Mouse (Mus musculus) forebrain, embryonic 13.5 days (tissue): ENCODE measurements around the gene Ugt2a3. TPM values are rescaled to one million over a fixed set of nuclear protein-coding genes. Genes with fewer than 3 reads are reported as not detected.
"Not testable (repeated sequence)": the region's sequence is repeated elsewhere in the genome, so short reads cannot be mapped to it uniquely, and the experiment has no call there.

Experiments
- ATAC-seq: fragments of 200-750 bp; cut with Nextera tagmentation; 2 replicates; pipeline ENCODE4 v1.8.0; 2017
- H3K27ac ChIP-seq: fragments of 300-500 bp; sonication (generic); 2 replicates; pipeline ENCODE4 v1.5.1; 2015; ENCODE audit warnings: inconsistent platforms, mild to moderate bottlenecking, moderate library complexity
- H3K27me3 ChIP-seq: fragments of 300-500 bp; sonication (generic); 2 replicates; pipeline ENCODE4 v1.6.1; 2015; ENCODE audit warnings: mild to moderate bottlenecking, inconsistent platforms
- H3K36me3 ChIP-seq: fragments of 300-500 bp; sonication (generic); 2 replicates; pipeline ENCODE4 v1.6.1; 2015; ENCODE audit warnings: mild to moderate bottlenecking, inconsistent platforms; ENCODE audit not compliant: poor library complexity, severe bottlenecking
- H3K4me1 ChIP-seq: fragments of 300-500 bp; sonication (generic); 2 replicates; pipeline ENCODE4 v1.6.1; 2015; ENCODE audit warnings: inconsistent platforms
- H3K4me2 ChIP-seq: fragments of 300-500 bp; sonication (generic); 2 replicates; pipeline ENCODE4 v1.6.1; 2015; ENCODE audit warnings: inconsistent platforms, mild to moderate bottlenecking, moderate library complexity
- H3K4me3 ChIP-seq: fragments of 300-500 bp; sonication (generic); 2 replicates; pipeline ENCODE4 v1.5.1; 2015; ENCODE audit warnings: mild to moderate bottlenecking, inconsistent platforms
- H3K9ac ChIP-seq: fragments of 300-500 bp; sonication (generic); 2 replicates; pipeline ENCODE4 v1.6.1; 2015; ENCODE audit warnings: mild to moderate bottlenecking, inconsistent platforms
- H3K9me3 ChIP-seq: fragments of 300-500 bp; sonication (generic); replicated peaks from 2 replicates; pipeline ENCODE4 v1.6.1; 2016; ENCODE audit warnings: inconsistent platforms
- WGBS: fragments of 180-500 bp; shearing (Covaris S2); methylation state at CpG from one replicate; pipeline ENCODE4 v1.1.7; 2015; 5-methylcytosine and 5-hydroxymethylcytosine counted together
- polyA plus RNA-seq: library from polyadenylated mRNA; unstranded; fragments of >200 nt; fragmentation: Nextera tagmentation; extraction: Ambion mirVana; gene quantifications from 2 replicates; pipeline ENCODE4 v1.2.1, GENCODE M21; 2015

Gene Ugt2a3
- polyA plus RNA-seq: not detected in 2 replicates

- Histone ChIP-seq H3K27ac (no peak within 1 kb of the TSS), H3K4me1 (no peaks in the 10 kb centered on the region), H3K27me3 (no peaks in the 10 kb centered on the region), H3K36me3 (no peaks in the 10 kb centered on the region), H3K4me3 (no peak within 1 kb of the TSS), H3K9ac (no peak within 1 kb of the TSS), H3K9me3 (no peaks in the 10 kb centered on the region), H3K4me2 (no peak within 1 kb of the TSS)
- whole genome bisulfite sequencing: 78% methylated on average over 11 of the region's 11 CpGs
- no peak for ATAC-seq
These were observed at the start of gene Ugt2a3 for GRCm38 (mm10) chr5:87336961-87337697. Gene Ugt2a3 (minus strand): TSS chr5:87337195.

- WGBS: 83% methylated on average over 2 of the region's 2 CpGs
- Histone ChIP-seq H3K4me3 (no peak overlapping the region), H3K4me2 (no peak overlapping the region), H3K4me1 (no peaks in the 10 kb centered on the region), H3K27me3 (no peaks in the 10 kb centered on the region), H3K9ac (no peak overlapping the region), H3K36me3 (no peaks in the 10 kb centered on the region), H3K9me3 (no peaks in the 10 kb centered on the region), H3K27ac (no peak overlapping the region)
- no peak for ATAC-seq
These were observed 43.2 kb upstream of the Ugt2a3 start for GRCm38 (mm10) chr5:87380234-87380633.

GRCm38 (mm10) chr5:87379825-87380224 lies 42.8 kb upstream of the Ugt2a3 start:
- Histone ChIP-seq H3K9ac (no peak overlapping the region), H3K4me1 (no peaks in the 10 kb centered on the region), H3K4me2 (no peak overlapping the region), H3K27me3 (no peaks in the 10 kb centered on the region), H3K4me3 (no peak overlapping the region), H3K36me3 (no peaks in the 10 kb centered on the region), H3K9me3 (no peaks in the 10 kb centered on the region), H3K27ac (no peak overlapping the region)
- no peak for ATAC-seq

- 92% methylated on average over 3 of the region's 3 CpGs for WGBS
- no peak overlapping the region for H3K9ac ChIP-seq
- H3K4me3 ChIP-seq: no peak overlapping the region
- H3K27ac ChIP-seq: no peak overlapping the region
- no peaks in the 10 kb centered on the region for H3K27me3 ChIP-seq
- H3K36me3 ChIP-seq: no peaks in the 10 kb centered on the region
- no peak overlapping the region for H3K4me2 ChIP-seq
- no peaks in the 10 kb centered on the region for H3K4me1 ChIP-seq
- no peaks in the 10 kb centered on the region for H3K9me3 ChIP-seq
- ATAC-seq: no peak
These were observed 38.9 kb upstream of the Ugt2a3 start for GRCm38 (mm10) chr5:87375874-87376383.

GRCm38 (mm10) chr5:87373502-87373863 lies 36.5 kb upstream of the Ugt2a3 start:
- no peak overlapping the region for H3K9ac ChIP-seq
- no peaks in the 10 kb centered on the region for H3K27me3 ChIP-seq
- no peak overlapping the region for H3K4me3 ChIP-seq
- no peak overlapping the region for H3K4me2 ChIP-seq
- ATAC-seq: no peak
- H3K36me3 ChIP-seq: no peaks in the 10 kb centered on the region
- no peaks in the 10 kb centered on the region for H3K9me3 ChIP-seq
- H3K4me1 ChIP-seq: no peaks in the 10 kb centered on the region
- 85% methylated on average over 1 of the region's 1 CpGs for WGBS
- H3K27ac ChIP-seq: no peak overlapping the region

GRCm38 (mm10) chr5:87372788-87373501 lies 36.0 kb upstream of the Ugt2a3 start:
- not testable (repeated sequence) for H3K9ac ChIP-seq, H3K4me2 ChIP-seq, H3K9me3 ChIP-seq, ATAC-seq, H3K4me1 ChIP-seq, H3K36me3 ChIP-seq, H3K4me3 ChIP-seq, H3K27ac ChIP-seq, H3K27me3 ChIP-seq
- 76% methylated on average over 4 of the region's 4 CpGs for WGBS

- Histone ChIP-seq H3K27me3 (no peaks in the 10 kb centered on the region), H3K4me1 (no peaks in the 10 kb centered on the region), H3K4me3 (no peak overlapping the region), H3K27ac (no peak overlapping the region), H3K36me3 (no peaks in the 10 kb centered on the region), H3K4me2 (no peak overlapping the region), H3K9ac (no peak overlapping the region), H3K9me3 (no peaks in the 10 kb centered on the region)
- ATAC-seq: no peak
- 19% methylated on average over 1 of the region's 1 CpGs for WGBS
These were observed 13.4 kb upstream of the Ugt2a3 start for GRCm38 (mm10) chr5:87350350-87350749.

- H3K36me3 ChIP-seq: not testable (repeated sequence)
These were observed 12.2 kb upstream of the Ugt2a3 start for GRCm38 (mm10) chr5:87349150-87349549.

GRCm38 (mm10) chr5:87347479-87348078 lies 10.6 kb upstream of the Ugt2a3 start:
- 82% methylated on average over 2 of the region's 2 CpGs for WGBS
- not testable (repeated sequence) for H3K4me3 ChIP-seq, H3K9ac ChIP-seq, H3K9me3 ChIP-seq, H3K27ac ChIP-seq, H3K4me2 ChIP-seq, H3K4me1 ChIP-seq, H3K27me3 ChIP-seq, ATAC-seq, H3K36me3 ChIP-seq

More at GRCm38 (mm10) chr5:87349150-87349549, 12.2 kb upstream of the Ugt2a3 start:
- not testable (repeated sequence) for H3K4me3 ChIP-seq, ATAC-seq, H3K4me2 ChIP-seq, H3K27me3 ChIP-seq, H3K27ac ChIP-seq, H3K4me1 ChIP-seq, H3K9ac ChIP-seq, H3K9me3 ChIP-seq
- WGBS: 93% methylated on average over 1 of the region's 1 CpGs

GRCm38 (mm10) chr5:87340461-87340860 lies 3.5 kb upstream of the Ugt2a3 start:
- Histone ChIP-seq H3K4me2 (no peak overlapping the region), H3K27ac (no peak overlapping the region), H3K9me3 (no peaks in the 10 kb centered on the region), H3K4me3 (no peak overlapping the region), H3K27me3 (no peaks in the 10 kb centered on the region), H3K36me3 (no peaks in the 10 kb centered on the region), H3K4me1 (no peaks in the 10 kb centered on the region), H3K9ac (no peak overlapping the region)
- ATAC-seq: no peak
- WGBS: 93% methylated on average over 5 of the region's 5 CpGs

GRCm38 (mm10) chr5:87335199-87335598 lies 1.8 kb downstream of the Ugt2a3 start:
- WGBS: 79% methylated on average over 1 of the region's 1 CpGs
- Histone ChIP-seq H3K4me3 (no peak overlapping the region), H3K9ac (no peak overlapping the region), H3K27ac (no peak overlapping the region), H3K27me3 (no peaks in the 10 kb centered on the region), H3K4me1 (no peaks in the 10 kb centered on the region), H3K4me2 (no peak overlapping the region), H3K9me3 (no peaks in the 10 kb centered on the region), H3K36me3 (no peaks in the 10 kb centered on the region)
- no peak for ATAC-seq

- WGBS: 54% methylated on average over 3 of the region's 3 CpGs
- Histone ChIP-seq H3K9ac (no peak overlapping the region), H3K9me3 (no peaks in the 10 kb centered on the region), H3K36me3 (no peaks in the 10 kb centered on the region), H3K4me3 (no peak overlapping the region), H3K4me1 (no peaks in the 10 kb centered on the region), H3K4me2 (no peak overlapping the region), H3K27ac (no peak overlapping the region), H3K27me3 (no peaks in the 10 kb centered on the region)
- ATAC-seq: no peak
These were observed 3.4 kb downstream of the Ugt2a3 start for GRCm38 (mm10) chr5:87333584-87333983.
